Mouse (Mus musculus): ENCODE results near the gene Gfpt2.

The Gfpt2 gene

DNA sequence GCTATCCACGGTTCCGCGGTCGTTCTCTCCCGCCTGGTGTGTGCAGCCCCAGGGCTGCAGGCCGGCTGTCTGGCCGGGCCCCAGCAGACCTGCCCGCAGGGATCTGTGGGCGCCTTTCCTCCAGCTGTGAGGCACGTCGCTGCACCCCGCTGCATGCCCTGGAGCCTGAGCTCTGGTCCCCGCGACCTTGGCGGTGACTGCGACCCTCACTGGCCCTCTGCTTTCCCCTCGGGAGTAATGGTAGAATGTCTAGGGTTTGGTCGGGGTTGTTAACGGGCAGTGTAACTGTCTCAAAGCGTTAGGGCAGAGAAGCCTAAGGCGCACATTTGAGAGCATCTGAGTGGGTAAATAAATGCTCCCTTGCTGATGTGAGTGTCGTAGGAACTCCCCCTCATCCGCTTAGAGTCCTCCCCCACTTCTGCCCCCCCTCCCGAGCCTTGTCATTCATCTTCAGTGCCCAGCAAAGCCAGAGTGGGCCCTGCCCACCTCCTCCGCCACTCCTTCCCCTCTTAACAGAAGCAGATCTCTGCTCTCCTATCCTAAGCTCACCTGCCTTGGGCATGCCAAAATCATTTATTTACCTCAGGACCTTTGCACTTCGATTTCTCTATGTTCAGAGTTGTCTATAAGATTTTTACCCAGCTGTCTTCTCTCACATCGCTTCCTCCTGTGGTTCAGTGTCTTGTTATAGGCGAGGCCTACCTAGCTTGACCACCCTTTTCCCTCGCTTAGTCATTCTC lies 53.3 kb downstream of the Gfpt2 start:
- H3K27me3 ChIP-seq (ENCODE audit: insufficient read depth, low read length): no peaks in the 10 kb centered on the region
- H3K36me3 ChIP-seq (ENCODE audit: insufficient read depth, low read length): peaks cover 15% of the 10 kb centered on the region
- TF ChIP-seq CTCF (conservative IDR thresholded peaks at IDR 0.05; ENCODE audit: low read length): no peak
- TF ChIP-seq POU5F1 (IDR thresholded peaks at IDR 0.05; ENCODE audit: borderline replicate concordance, low read length): no peak
- no peak for TF ChIP-seq NANOG (IDR thresholded peaks at IDR 0.05; ENCODE audit: borderline replicate concordance, low read length)

DNA sequence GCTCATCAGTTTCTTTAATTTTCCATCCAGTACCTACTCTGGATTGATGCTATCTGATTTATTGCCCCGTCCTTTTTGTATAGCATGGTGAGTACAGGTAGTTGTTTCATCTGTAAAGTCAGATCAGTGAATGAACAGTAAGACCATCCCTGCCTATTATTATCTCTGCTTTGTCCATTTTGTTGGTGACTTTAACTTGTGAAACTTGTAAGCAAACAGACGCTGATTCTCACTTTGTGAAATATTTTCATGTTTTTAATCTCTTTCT lies 53.8 kb downstream of the Gfpt2 start:
- H3K27me3 ChIP-seq (ENCODE audit: insufficient read depth, low read length): no peaks in the 10 kb centered on the region
- peak overlapping the region; percentile 96 for H3K4me3 ChIP-seq (replicated peaks; ENCODE audit: low read length)
- TF ChIP-seq CTCF (conservative IDR thresholded peaks at IDR 0.05; ENCODE audit: low read length) (no peak), NANOG (IDR thresholded peaks at IDR 0.05; ENCODE audit: borderline replicate concordance, low read length) (no peak), POU5F1 (IDR thresholded peaks at IDR 0.05; ENCODE audit: borderline replicate concordance, low read length) (no peak)
- H3K36me3 ChIP-seq (ENCODE audit: insufficient read depth, low read length): peaks cover 19% of the 10 kb centered on the region
- H3K9me3 ChIP-seq (ENCODE audit: low read length): no peaks in the 10 kb centered on the region
- peaks cover 49% of the 10 kb centered on the region for H3K4me1 ChIP-seq (replicated peaks; ENCODE audit: low read depth, low read length)

More for the DNA sequence above, 53.3 kb downstream of the Gfpt2 start:
- peak overlapping the region; percentile 96 for H3K4me3 ChIP-seq (replicated peaks; ENCODE audit: low read length)
- H3K4me1 ChIP-seq (replicated peaks; ENCODE audit: low read depth, low read length): peaks cover 53% of the 10 kb centered on the region
- H3K9me3 ChIP-seq (ENCODE audit: low read length): no peaks in the 10 kb centered on the region

- H3K36me3 ChIP-seq (ENCODE audit: insufficient read depth, low read length): peaks cover 19% of the 10 kb centered on the region
- TF ChIP-seq NANOG (IDR thresholded peaks at IDR 0.05; ENCODE audit: borderline replicate concordance, low read length) (no peak), POU5F1 (IDR thresholded peaks at IDR 0.05; ENCODE audit: borderline replicate concordance, low read length) (no peak), CTCF (conservative IDR thresholded peaks at IDR 0.05; ENCODE audit: low read length) (no peak)
- no peaks in the 10 kb centered on the region for H3K9me3 ChIP-seq (ENCODE audit: low read length)
- peak overlapping the region; percentile 96; the same call in 1 of the 2 replicates for H3K4me3 ChIP-seq (replicated peaks; ENCODE audit: low read length)
- no peaks in the 10 kb centered on the region for H3K27me3 ChIP-seq (ENCODE audit: insufficient read depth, low read length)
- peaks cover 45% of the 10 kb centered on the region for H3K4me1 ChIP-seq (replicated peaks; ENCODE audit: low read depth, low read length)
Measured at GRCm38 (mm10) chr11:49848080-49848815, 54.3 kb downstream of the Gfpt2 start.

GRCm38 (mm10) chr11:49850331-49850730 lies 56.4 kb downstream of the Gfpt2 start:
- Histone ChIP-seq H3K36me3 (ENCODE audit: insufficient read depth, low read length) (peaks cover 34% of the 10 kb centered on the region), H3K4me3 (replicated peaks; ENCODE audit: low read length) (no peak overlapping the region), H3K4me1 (replicated peaks; ENCODE audit: low read depth, low read length) (peaks cover 25% of the 10 kb centered on the region), H3K9me3 (ENCODE audit: low read length) (no peaks in the 10 kb centered on the region), H3K27me3 (ENCODE audit: insufficient read depth, low read length) (no peaks in the 10 kb centered on the region)
- no peak for TF ChIP-seq POU5F1 (IDR thresholded peaks at IDR 0.05; ENCODE audit: borderline replicate concordance, low read length)
- TF ChIP-seq CTCF (conservative IDR thresholded peaks at IDR 0.05; ENCODE audit: low read length): no peak
- TF ChIP-seq NANOG (IDR thresholded peaks at IDR 0.05; ENCODE audit: borderline replicate concordance, low read length): no peak

DNA sequence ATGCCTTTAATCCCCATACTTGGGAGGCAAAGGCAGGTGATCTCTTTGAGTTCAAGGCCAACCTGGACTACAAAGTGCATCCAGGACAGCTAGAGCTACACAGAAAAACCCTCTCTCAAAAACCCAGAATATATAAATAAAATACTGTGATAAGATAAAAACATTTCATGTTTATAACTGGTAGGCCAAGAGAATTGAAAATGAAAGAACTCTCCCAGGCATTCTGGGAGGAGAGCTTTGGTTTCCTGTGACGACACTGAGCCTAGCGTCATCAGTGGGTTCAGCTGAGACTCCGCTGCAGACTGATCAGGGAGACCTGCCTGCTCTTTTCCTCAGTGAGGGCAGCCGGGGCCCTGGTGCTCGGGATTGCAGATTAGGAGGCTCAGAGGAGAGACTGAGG lies 61.2 kb downstream of the Gfpt2 start:
- Histone ChIP-seq H3K36me3 (ENCODE audit: insufficient read depth, low read length) (peaks cover 46% of the 10 kb centered on the region), H3K27me3 (ENCODE audit: insufficient read depth, low read length) (no peaks in the 10 kb centered on the region), H3K4me1 (replicated peaks; ENCODE audit: low read depth, low read length) (no peaks in the 10 kb centered on the region; the same call in 1 of the 2 replicates), H3K4me3 (replicated peaks; ENCODE audit: low read length) (no peak overlapping the region), H3K9me3 (ENCODE audit: low read length) (no peaks in the 10 kb centered on the region)
- TF ChIP-seq CTCF (conservative IDR thresholded peaks at IDR 0.05; ENCODE audit: low read length): no peak
- TF ChIP-seq NANOG (IDR thresholded peaks at IDR 0.05; ENCODE audit: borderline replicate concordance, low read length): no peak
- TF ChIP-seq POU5F1 (IDR thresholded peaks at IDR 0.05; ENCODE audit: borderline replicate concordance, low read length): no peak

DNA sequence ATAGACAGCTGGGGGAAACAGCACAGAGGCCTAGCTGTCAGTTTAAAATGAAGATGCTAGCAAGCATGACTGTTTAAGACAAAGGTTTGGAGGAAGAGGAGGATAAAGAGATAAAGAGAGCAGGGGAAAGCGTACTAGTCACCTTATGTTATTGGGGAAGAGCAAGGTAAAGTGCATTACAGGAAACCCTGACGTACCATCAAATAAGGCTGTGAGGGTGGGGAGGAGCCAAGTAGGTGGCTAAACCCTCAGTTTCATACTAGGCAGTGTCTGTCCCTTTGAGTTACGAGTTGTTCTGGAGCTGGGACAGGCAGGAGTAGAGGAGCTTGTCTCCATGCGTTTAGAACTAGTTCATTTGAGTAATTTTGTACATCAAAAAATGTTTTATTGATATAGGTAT lies 67.2 kb downstream of the Gfpt2 start:
- TF ChIP-seq CTCF (conservative IDR thresholded peaks at IDR 0.05; ENCODE audit: low read length) (no peak), POU5F1 (IDR thresholded peaks at IDR 0.05; ENCODE audit: borderline replicate concordance, low read length) (no peak), NANOG (IDR thresholded peaks at IDR 0.05; ENCODE audit: borderline replicate concordance, low read length) (no peak)
- Histone ChIP-seq H3K36me3 (ENCODE audit: insufficient read depth, low read length) (peaks cover 35% of the 10 kb centered on the region), H3K4me1 (replicated peaks; ENCODE audit: low read depth, low read length) (no peaks in the 10 kb centered on the region), H3K9me3 (ENCODE audit: low read length) (no peaks in the 10 kb centered on the region), H3K27me3 (ENCODE audit: insufficient read depth, low read length) (no peaks in the 10 kb centered on the region), H3K4me3 (replicated peaks; ENCODE audit: low read length) (no peak overlapping the region)

DNA sequence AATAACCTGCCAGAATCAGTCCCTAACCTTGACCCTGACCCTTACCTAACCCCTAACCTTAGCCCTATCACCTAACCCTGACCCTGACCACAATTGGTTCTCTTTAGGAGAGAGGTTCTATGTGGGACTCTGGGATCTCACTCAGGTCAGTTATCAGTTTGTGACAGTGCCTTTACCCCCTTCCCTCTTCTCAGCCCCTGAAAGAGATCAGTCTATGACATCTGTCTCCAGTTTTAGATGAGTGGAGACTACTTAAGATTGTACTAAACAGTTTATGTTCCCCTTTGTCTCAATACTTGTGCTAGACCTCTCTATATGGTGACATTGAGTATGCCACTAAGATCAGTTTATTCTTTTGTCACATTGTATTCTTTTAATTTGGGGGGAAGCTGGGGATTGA lies 69.9 kb downstream of the Gfpt2 start:
- Histone ChIP-seq H3K9me3 (ENCODE audit: low read length) (no peaks in the 10 kb centered on the region), H3K36me3 (ENCODE audit: insufficient read depth, low read length) (peaks cover 47% of the 10 kb centered on the region), H3K27me3 (ENCODE audit: insufficient read depth, low read length) (no peaks in the 10 kb centered on the region), H3K4me3 (replicated peaks; ENCODE audit: low read length) (no peak overlapping the region), H3K4me1 (replicated peaks; ENCODE audit: low read depth, low read length) (no peaks in the 10 kb centered on the region)
- TF ChIP-seq NANOG (IDR thresholded peaks at IDR 0.05; ENCODE audit: borderline replicate concordance, low read length): no peak
- no peak for TF ChIP-seq CTCF (conservative IDR thresholded peaks at IDR 0.05; ENCODE audit: low read length)
- no peak for TF ChIP-seq POU5F1 (IDR thresholded peaks at IDR 0.05; ENCODE audit: borderline replicate concordance, low read length)

- Histone ChIP-seq H3K4me1 (replicated peaks; ENCODE audit: low read depth, low read length) (peaks cover 11% of the 10 kb centered on the region), H3K27me3 (ENCODE audit: insufficient read depth, low read length) (no peaks in the 10 kb centered on the region), H3K9me3 (ENCODE audit: low read length) (no peaks in the 10 kb centered on the region), H3K36me3 (ENCODE audit: insufficient read depth, low read length) (peaks cover 61% of the 10 kb centered on the region), H3K4me3 (replicated peaks; ENCODE audit: low read length) (no peak overlapping the region)
- TF ChIP-seq CTCF (conservative IDR thresholded peaks at IDR 0.05; ENCODE audit: low read length): no peak
- TF ChIP-seq POU5F1 (IDR thresholded peaks at IDR 0.05; ENCODE audit: borderline replicate concordance, low read length): no peak
- no peak for TF ChIP-seq NANOG (IDR thresholded peaks at IDR 0.05; ENCODE audit: borderline replicate concordance, low read length)
Measured at GRCm38 (mm10) chr11:49867320-49867719, 73.3 kb downstream of the Gfpt2 start.
